Mouse (Mus musculus): ENCODE data around the gene Lhfp. TPM values are rescaled to one million over a fixed set of nuclear protein-coding genes. Genes with fewer than 3 reads are reported as not detected.

Gene Lhfp
- total and polyA plus RNA-seq, 3 experiments = 51.4 to 79.4 (median 53.5) TPM

GRCm38 (mm10) chr3:53221531-53222272 is 180.4 kb downstream of the Lhfp start:
- WGBS = 40% methylated on average over 5 of the region's 5 CpGs
- H3K36me3 ChIP-seq (ENCODE audit: control insufficient read depth, insufficient read depth, low read length) = peaks cover 2% of the 10 kb centered on the region; the same call in 1 of the 2 replicates
- no peak overlapping the region for H3K4me3 ChIP-seq
- peaks cover 14% of the 10 kb centered on the region for H3K4me1 ChIP-seq (ENCODE audit: control insufficient read depth, insufficient read depth, low read length)
- H3K27ac ChIP-seq = peak overlapping the region; percentile 13
- H3K27me3 ChIP-seq (ENCODE audit: control insufficient read depth, insufficient read depth, low read length) = no peaks in the 10 kb centered on the region
- no peak overlapping the region for H3K9ac ChIP-seq (ENCODE audit: low read depth, low read length)
- intact Hi-C loops (cut with DNase I) = loop anchor here (5.0 kb wide), 1 partner anchor 54 kb away; no protein-coding TSS in a partner anchor
- no peak for DNase-seq
- peaks cover 1% of the 10 kb centered on the region; the same call in 1 of the 2 replicates for H3K79me2 ChIP-seq (replicated peaks; ENCODE audit: control insufficient read depth, insufficient read depth, low read length)
- TF ChIP-seq EP300 (IDR thresholded peaks at IDR 0.05; ENCODE audit: insufficient read depth, low read depth, low read length) (no peak), CTCF (IDR thresholded peaks at IDR 0.05) (no peak), POLR2A (IDR thresholded peaks at IDR 0.05; ENCODE audit: insufficient read depth, low read depth, low read length) (no peak)

- DNase-seq = no peak
- Histone ChIP-seq H3K36me3 (ENCODE audit: control insufficient read depth, insufficient read depth, low read length) (peaks cover 2% of the 10 kb centered on the region), H3K4me3 (no peak overlapping the region), H3K27me3 (ENCODE audit: control insufficient read depth, insufficient read depth, low read length) (no peaks in the 10 kb centered on the region), H3K27ac (no peak overlapping the region), H3K9ac (ENCODE audit: low read depth, low read length) (no peak overlapping the region), H3K79me2 (replicated peaks; ENCODE audit: control insufficient read depth, insufficient read depth, low read length) (peaks cover 1% of the 10 kb centered on the region; the same call in 1 of the 2 replicates), H3K4me1 (ENCODE audit: control insufficient read depth, insufficient read depth, low read length) (peaks cover 15% of the 10 kb centered on the region)
- 65% methylated on average over 5 of the region's 5 CpGs for WGBS
- TF ChIP-seq EP300 (IDR thresholded peaks at IDR 0.05; ENCODE audit: insufficient read depth, low read depth, low read length) (no peak), POLR2A (IDR thresholded peaks at IDR 0.05; ENCODE audit: insufficient read depth, low read depth, low read length) (no peak), CTCF (IDR thresholded peaks at IDR 0.05) (no peak)
- intact Hi-C loops (cut with DNase I) = loop anchor here (5.0 kb wide), 1 partner anchor 57 kb away; no protein-coding TSS in a partner anchor
Measured at GRCm38 (mm10) chr3:53224141-53224540, 182.8 kb downstream of the Lhfp start.

DNA sequence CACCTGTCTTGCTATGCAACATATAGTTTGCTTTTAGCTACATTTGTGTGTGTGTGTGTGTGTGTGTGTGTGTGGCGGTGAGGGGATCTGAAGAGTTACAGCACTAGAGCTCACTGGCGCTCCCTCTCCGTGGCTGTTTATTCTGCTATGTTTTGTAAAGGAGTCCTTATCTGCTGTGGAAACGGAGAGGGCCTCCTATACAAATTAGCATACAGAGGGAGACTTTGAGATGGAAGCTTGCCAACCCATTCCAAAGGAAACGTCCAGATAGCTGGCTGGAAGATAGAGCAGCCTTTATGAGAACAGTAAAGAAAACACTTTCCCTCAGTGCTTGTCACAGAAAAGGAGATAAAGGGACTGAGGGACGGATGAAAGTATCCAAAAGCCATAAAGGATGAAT is 184.4 kb downstream of the Lhfp start:
- TF ChIP-seq EP300 (IDR thresholded peaks at IDR 0.05; ENCODE audit: insufficient read depth, low read depth, low read length) = no peak
- TF ChIP-seq POLR2A (IDR thresholded peaks at IDR 0.05; ENCODE audit: insufficient read depth, low read depth, low read length) = no peak
- no peak for TF ChIP-seq CTCF (IDR thresholded peaks at IDR 0.05)
- WGBS = 20% methylated on average over 6 of the region's 6 CpGs
- H3K27me3 ChIP-seq (ENCODE audit: control insufficient read depth, insufficient read depth, low read length) = no peaks in the 10 kb centered on the region
- H3K4me1 ChIP-seq (ENCODE audit: control insufficient read depth, insufficient read depth, low read length) = peaks cover 14% of the 10 kb centered on the region
- DNase-seq = no peak
- H3K36me3 ChIP-seq (ENCODE audit: control insufficient read depth, insufficient read depth, low read length) = peaks cover 2% of the 10 kb centered on the region
- no peak overlapping the region for H3K4me3 ChIP-seq
- H3K27ac ChIP-seq = peak overlapping the region; percentile 31
- no peak overlapping the region for H3K9ac ChIP-seq (ENCODE audit: low read depth, low read length)
- H3K79me2 ChIP-seq (replicated peaks; ENCODE audit: control insufficient read depth, insufficient read depth, low read length) = no peaks in the 10 kb centered on the region
- intact Hi-C loops (cut with DNase I) = no loop called here

DNA sequence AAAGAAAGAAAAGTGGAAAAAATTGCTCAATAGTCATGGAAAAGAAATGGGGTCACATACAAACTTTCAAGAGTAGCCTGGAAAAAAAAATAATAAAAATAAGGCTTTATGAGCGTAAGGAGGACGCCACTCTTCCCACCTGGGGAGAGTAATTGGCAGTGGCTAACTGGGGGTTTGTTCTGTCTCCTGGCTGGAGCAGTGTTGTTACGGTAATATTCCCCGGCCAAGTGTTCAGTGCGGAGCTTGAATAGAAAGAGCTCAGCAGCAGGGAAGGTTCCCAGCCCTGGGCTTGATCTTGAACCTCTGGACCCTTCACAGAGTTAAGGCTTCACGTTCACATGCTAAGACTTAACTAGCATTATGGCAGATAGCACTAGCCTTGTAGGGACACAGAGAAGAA is 184.9 kb downstream of the Lhfp start:
- peaks cover 2% of the 10 kb centered on the region for H3K36me3 ChIP-seq (ENCODE audit: control insufficient read depth, insufficient read depth, low read length)
- no peak overlapping the region for H3K9ac ChIP-seq (ENCODE audit: low read depth, low read length)
- H3K79me2 ChIP-seq (replicated peaks; ENCODE audit: control insufficient read depth, insufficient read depth, low read length) = no peaks in the 10 kb centered on the region
- H3K27me3 ChIP-seq (ENCODE audit: control insufficient read depth, insufficient read depth, low read length) = no peaks in the 10 kb centered on the region
- intact Hi-C loops (cut with DNase I) = no loop called here
- no peak for DNase-seq
- 46% methylated on average over 6 of the region's 6 CpGs for WGBS
- H3K27ac ChIP-seq = peak overlapping the region; percentile 16; the same call in 1 of the 2 replicates
- no peak for TF ChIP-seq POLR2A (IDR thresholded peaks at IDR 0.05; ENCODE audit: insufficient read depth, low read depth, low read length)
- no peak for TF ChIP-seq CTCF (IDR thresholded peaks at IDR 0.05)
- no peak for TF ChIP-seq EP300 (IDR thresholded peaks at IDR 0.05; ENCODE audit: insufficient read depth, low read depth, low read length)
- no peak overlapping the region for H3K4me3 ChIP-seq
- H3K4me1 ChIP-seq (ENCODE audit: control insufficient read depth, insufficient read depth, low read length) = peaks cover 11% of the 10 kb centered on the region

DNA sequence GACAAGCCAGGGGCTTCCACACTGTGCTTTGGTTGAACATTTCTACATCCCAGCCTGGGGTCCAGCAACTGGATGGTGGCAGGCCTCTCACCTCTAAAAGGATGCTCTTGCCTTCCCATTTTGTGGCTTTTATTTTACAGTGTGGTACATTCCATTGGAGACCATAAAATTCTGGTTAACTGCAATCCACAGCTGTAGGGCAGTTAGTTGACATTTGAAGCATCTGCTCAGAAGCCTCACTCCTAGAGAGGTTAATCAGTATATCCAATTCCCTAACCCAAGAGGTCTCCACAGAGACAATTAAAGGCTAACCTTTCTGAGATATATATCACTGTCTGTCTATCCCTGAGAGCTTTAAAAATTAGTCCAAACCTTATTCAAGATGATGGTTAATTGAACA is 186.5 kb downstream of the Lhfp start:
- no peak overlapping the region for H3K4me3 ChIP-seq
- H3K79me2 ChIP-seq (replicated peaks; ENCODE audit: control insufficient read depth, insufficient read depth, low read length) = no peaks in the 10 kb centered on the region
- H3K4me1 ChIP-seq (ENCODE audit: control insufficient read depth, insufficient read depth, low read length) = peaks cover 11% of the 10 kb centered on the region
- peaks cover 2% of the 10 kb centered on the region; the same call in 1 of the 2 replicates for H3K36me3 ChIP-seq (ENCODE audit: control insufficient read depth, insufficient read depth, low read length)
- DNase-seq = no peak
- no peak overlapping the region for H3K27ac ChIP-seq
- intact Hi-C loops (cut with DNase I) = no loop called here
- H3K27me3 ChIP-seq (ENCODE audit: control insufficient read depth, insufficient read depth, low read length) = no peaks in the 10 kb centered on the region
- no peak overlapping the region for H3K9ac ChIP-seq (ENCODE audit: low read depth, low read length)
- TF ChIP-seq CTCF (IDR thresholded peaks at IDR 0.05) = no peak
- TF ChIP-seq POLR2A (IDR thresholded peaks at IDR 0.05; ENCODE audit: insufficient read depth, low read depth, low read length) = no peak
- no peak for TF ChIP-seq EP300 (IDR thresholded peaks at IDR 0.05; ENCODE audit: insufficient read depth, low read depth, low read length)

DNA sequence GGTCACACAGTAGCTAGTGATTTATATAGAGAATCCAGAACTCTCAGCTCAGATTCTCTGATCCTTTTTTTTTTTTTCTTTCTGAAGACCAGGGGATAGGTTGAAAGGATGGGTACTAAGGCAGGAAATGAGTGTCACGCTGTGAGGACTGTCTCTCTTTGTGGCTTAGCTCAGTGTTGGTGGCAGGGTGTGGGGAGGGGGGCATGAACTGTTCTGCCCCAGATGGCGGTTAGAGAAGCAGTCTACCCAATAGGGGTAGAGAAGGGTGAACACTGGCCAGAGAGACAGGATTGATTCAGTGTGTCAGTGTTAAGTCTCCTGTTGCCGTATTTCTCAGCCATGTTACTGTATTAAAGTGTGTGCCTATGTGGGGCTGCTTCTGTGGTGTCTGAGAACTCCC is 189.2 kb downstream of the Lhfp start:
- no peak for DNase-seq
- Histone ChIP-seq H3K9ac (ENCODE audit: low read depth, low read length) (no peak overlapping the region), H3K27ac (no peak overlapping the region; the same call in 1 of the 2 replicates), H3K27me3 (ENCODE audit: control insufficient read depth, insufficient read depth, low read length) (no peaks in the 10 kb centered on the region), H3K79me2 (replicated peaks; ENCODE audit: control insufficient read depth, insufficient read depth, low read length) (no peaks in the 10 kb centered on the region), H3K4me1 (ENCODE audit: control insufficient read depth, insufficient read depth, low read length) (peaks cover 4% of the 10 kb centered on the region), H3K36me3 (ENCODE audit: control insufficient read depth, insufficient read depth, low read length) (no peaks in the 10 kb centered on the region; the same call in 1 of the 2 replicates), H3K4me3 (no peak overlapping the region)
- TF ChIP-seq POLR2A (IDR thresholded peaks at IDR 0.05; ENCODE audit: insufficient read depth, low read depth, low read length) (no peak), EP300 (IDR thresholded peaks at IDR 0.05; ENCODE audit: insufficient read depth, low read depth, low read length) (no peak), CTCF (IDR thresholded peaks at IDR 0.05) (no peak)
- intact Hi-C loops (cut with DNase I) = no loop called here
- WGBS = 79% methylated on average over 3 of the region's 3 CpGs
